Mouse (Mus musculus) limb, embryonic 14.5 days (tissue): ENCODE measurements around the gene Eps8l1. TPM values are rescaled to one million over a fixed set of nuclear protein-coding genes. Genes with fewer than 3 reads are reported as not detected.

Experiments used
- ATAC-seq: fragments of 200-750 bp; cut with Nextera tagmentation; 2 replicates; pipeline ENCODE4 v1.8.0; 2017; ENCODE audit warnings: low read depth, moderate number of reproducible peaks, moderate TSS enrichment; ENCODE audit not compliant: low FRiP score
- DNase-seq: peaks from one replicate; pipeline ENCODE4 v3.0.0-alpha.2; 2015; ENCODE audit warnings: low spot score
- H3K27ac ChIP-seq: fragments of 300-500 bp; sonication (generic); replicated peaks from 2 replicates; pipeline ENCODE4 v1.5.1; 2014; ENCODE audit warnings: low read depth, mild to moderate bottlenecking, low read length, moderate library complexity, mixed read lengths
- H3K27me3 ChIP-seq: fragments of 300-500 bp; sonication (generic); 2 replicates; pipeline ENCODE4 v1.6.1; 2014; ENCODE audit warnings: low read length, mixed read lengths; ENCODE audit not compliant: control insufficient read depth, insufficient read depth
- H3K36me3 ChIP-seq: fragments of 300-500 bp; sonication (generic); 2 replicates; pipeline ENCODE4 v1.6.1; 2014; ENCODE audit warnings: mild to moderate bottlenecking, low read length, moderate library complexity, mixed read lengths; ENCODE audit not compliant: control insufficient read depth, insufficient read depth
- H3K4me1 ChIP-seq: fragments of 300-500 bp; sonication (generic); 2 replicates; pipeline ENCODE4 v1.6.1; 2014; ENCODE audit warnings: antibody characterized with exemption, low read length, mixed read lengths; ENCODE audit not compliant: control insufficient read depth, insufficient read depth
- H3K4me2 ChIP-seq: fragments of 300-500 bp; sonication (generic); replicated peaks from 2 replicates; pipeline ENCODE4 v1.6.1; 2014; ENCODE audit warnings: low read depth, mild to moderate bottlenecking, low read length, moderate library complexity; ENCODE audit not compliant: severe bottlenecking
- H3K4me3 ChIP-seq: fragments of 300-500 bp; sonication (generic); replicated peaks from 2 replicates; pipeline ENCODE4 v1.5.1; 2014; ENCODE audit warnings: low read length
- H3K9ac ChIP-seq: fragments of 300-500 bp; sonication (generic); 2 replicates; pipeline ENCODE4 v1.6.1; 2014; ENCODE audit warnings: mild to moderate bottlenecking, low read depth, low read length, moderate library complexity; ENCODE audit not compliant: severe bottlenecking
- H3K9me3 ChIP-seq: fragments of 300-500 bp; sonication (generic); 2 replicates; pipeline ENCODE4 v1.6.1; 2016; ENCODE audit warnings: low read length; ENCODE audit not compliant: control insufficient read depth
- POLR2A ChIP-seq: fragments of 200-500 bp; IDR thresholded peaks from 2 replicates; pipeline ENCODE4 v1.8.0; 2012; ENCODE audit warnings: inconsistent platforms, mild to moderate bottlenecking, moderate library complexity, borderline replicate concordance; ENCODE audit not compliant: insufficient read depth, insufficient read length; ENCODE audit errors: extremely low read depth
- WGBS: fragments of 180-500 bp; shearing (Covaris S2); extraction: QIAGEN DNeasy Blood & Tissue Kit; methylation state at CpG from one replicate; pipeline ENCODE4 v1.1.7; 2014; 5-methylcytosine and 5-hydroxymethylcytosine counted together
- polyA plus RNA-seq, 2 experiments: library from polyadenylated mRNA; depleted of rRNA in 1 of 2; stranded (reverse) in 1 of 2; unstranded in 1 of 2; fragments of >200 nt; fragmentation: Nextera tagmentation in 1 of 2; extraction: Ambion mirVana in 1 of 2; gene quantifications; 2 replicates each; pipeline versions ENCODE4 v1.2.1 to v1.2.3; 2012 to 2014

The Eps8l1 gene
- polyA plus RNA-seq, 2 experiments = 1.9 to 6.9 TPM

DNA sequence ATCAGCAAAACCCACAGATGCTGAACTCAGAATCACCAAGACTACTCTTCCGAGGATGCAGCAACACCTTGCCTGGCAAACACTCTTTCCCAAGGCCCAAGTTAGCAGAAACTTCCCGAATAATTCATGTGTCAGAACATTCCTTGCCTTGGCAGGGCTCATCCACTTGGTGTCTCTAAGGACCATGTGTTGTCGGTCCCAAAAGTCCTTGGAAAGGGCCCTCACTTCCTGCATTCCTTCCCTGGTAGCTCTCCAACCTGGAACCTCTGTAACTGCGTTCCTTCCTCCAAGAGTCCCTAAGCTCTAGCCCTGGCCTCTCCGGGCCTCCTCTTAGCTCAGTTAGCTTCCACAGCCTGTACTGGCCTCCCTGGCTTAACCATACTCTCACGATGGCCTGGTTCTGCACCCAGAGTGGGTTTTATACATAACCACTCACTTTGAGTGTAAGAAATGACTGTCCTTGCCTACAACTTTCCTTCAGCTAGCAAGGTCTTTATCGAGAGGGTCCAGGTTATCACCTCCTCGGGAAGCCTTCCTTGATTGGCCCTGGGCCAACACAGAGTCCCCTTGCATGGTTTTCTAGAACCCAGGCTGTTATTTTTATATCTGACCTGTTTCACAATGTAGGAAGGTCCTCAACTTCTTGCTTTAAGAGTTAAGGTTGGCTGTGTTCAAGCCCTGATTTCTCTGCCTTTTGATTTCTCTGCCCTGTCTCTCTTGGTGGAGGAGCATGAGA, 51.2 kb downstream of the Eps8l1 start:
- H3K4me2 ChIP-seq = no peak overlapping the region
- peaks cover 5% of the 10 kb centered on the region; the same call in 1 of the 2 replicates for H3K4me1 ChIP-seq
- no peak overlapping the region for H3K9ac ChIP-seq
- H3K9me3 ChIP-seq = no peaks in the 10 kb centered on the region
- DNase-seq (no peak), ATAC-seq (no peak)
- no peaks in the 10 kb centered on the region for H3K27me3 ChIP-seq
- no peak overlapping the region for H3K4me3 ChIP-seq
- H3K27ac ChIP-seq = no peak overlapping the region
- no peaks in the 10 kb centered on the region for H3K36me3 ChIP-seq
- 73% methylated on average over 8 of the region's 8 CpGs for WGBS
- no peak for TF ChIP-seq POLR2A

DNA sequence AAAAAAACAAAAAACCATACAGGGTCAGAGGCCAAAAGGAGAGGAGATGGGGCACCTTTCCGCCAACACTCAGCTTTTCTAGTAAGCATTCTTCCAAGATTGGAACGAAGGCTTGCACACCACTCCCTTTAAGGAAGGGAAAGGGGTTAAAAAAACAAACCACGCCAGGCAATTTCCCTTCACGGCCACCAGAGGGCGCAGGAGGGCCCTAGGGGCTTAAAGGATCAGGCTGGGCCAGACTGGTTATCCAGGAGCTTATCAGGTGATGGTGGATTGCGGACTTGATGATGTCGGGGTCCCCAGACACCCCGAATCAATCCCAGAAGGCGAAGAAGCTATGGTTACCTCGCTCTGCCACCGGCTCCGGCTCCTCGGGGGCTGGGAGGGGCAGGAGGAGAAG, 52.8 kb downstream of the Eps8l1 start:
- no peak for TF ChIP-seq POLR2A
- Histone ChIP-seq H3K36me3 (no peaks in the 10 kb centered on the region), H3K4me1 (peaks cover 5% of the 10 kb centered on the region; the same call in 1 of the 2 replicates), H3K27me3 (no peaks in the 10 kb centered on the region), H3K27ac (no peak overlapping the region), H3K9ac (no peak overlapping the region), H3K4me3 (no peak overlapping the region), H3K4me2 (0 out of 2 replicates have a peak overlapping the region, but pooled peaks have one; percentile 11), H3K9me3 (no peaks in the 10 kb centered on the region)
- 31% methylated on average over 13 of the region's 13 CpGs for WGBS
- ATAC-seq (no peak), DNase-seq (peak; percentile 32)

DNA sequence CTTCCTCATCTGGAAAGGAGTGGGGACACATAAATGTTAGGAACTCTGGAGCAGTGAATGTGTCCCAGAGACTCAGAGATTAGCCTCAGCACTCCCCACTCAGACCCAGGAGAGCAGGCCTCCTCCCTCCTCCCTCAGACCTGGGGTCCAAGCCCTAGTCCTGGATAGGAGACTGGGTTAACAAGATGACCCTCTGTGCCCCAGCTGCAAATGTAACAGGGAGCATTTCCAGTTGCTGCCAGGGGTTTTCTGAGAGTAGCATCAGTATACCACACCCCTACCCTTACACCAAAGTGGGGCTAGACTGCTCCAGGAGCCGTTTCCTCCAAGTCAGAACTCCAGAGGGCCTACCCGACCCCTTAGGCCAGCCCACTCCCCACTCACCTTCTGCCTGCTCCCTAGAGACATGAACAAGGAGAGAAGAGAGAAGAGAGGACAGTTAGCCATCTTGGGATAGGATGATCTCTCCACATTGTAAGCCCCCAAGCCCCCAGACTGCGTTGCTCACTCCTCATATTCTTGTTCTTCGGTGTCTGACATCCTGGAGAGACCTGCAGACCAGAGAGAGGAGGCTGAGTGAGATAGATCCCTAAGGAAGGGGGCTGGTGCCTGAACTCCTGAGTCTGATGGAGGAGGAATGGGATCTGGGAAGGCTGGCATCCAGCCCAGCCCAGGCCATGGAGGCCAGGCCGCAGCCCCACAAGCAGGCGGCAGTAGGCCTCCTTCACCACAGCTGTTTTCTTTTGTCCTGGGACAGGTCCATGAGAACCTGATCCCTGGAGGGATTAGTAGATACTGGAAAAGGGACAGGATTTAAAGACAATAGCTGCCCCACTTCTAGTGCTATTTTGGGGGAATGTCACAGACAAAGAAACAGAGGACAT, 53.6 kb downstream of the Eps8l1 start:
- ATAC-seq = peak; percentile 56
- DNase-seq = peak; percentile 61
- no peaks in the 10 kb centered on the region for H3K27me3 ChIP-seq
- peak overlapping the region; percentile 33; the same call in 1 of the 2 replicates for H3K27ac ChIP-seq
- H3K4me3 ChIP-seq = peak overlapping the region; percentile 15
- peak overlapping the region; percentile 36 for H3K9ac ChIP-seq
- H3K9me3 ChIP-seq = no peaks in the 10 kb centered on the region
- H3K4me2 ChIP-seq = 0 out of 2 replicates have a peak overlapping the region, but pooled peaks have one; percentile 11
- H3K36me3 ChIP-seq = no peaks in the 10 kb centered on the region
- TF ChIP-seq POLR2A = no peak
- 56% methylated on average over 6 of the region's 6 CpGs for WGBS
- H3K4me1 ChIP-seq = peaks cover 5% of the 10 kb centered on the region; the same call in 1 of the 2 replicates

DNA sequence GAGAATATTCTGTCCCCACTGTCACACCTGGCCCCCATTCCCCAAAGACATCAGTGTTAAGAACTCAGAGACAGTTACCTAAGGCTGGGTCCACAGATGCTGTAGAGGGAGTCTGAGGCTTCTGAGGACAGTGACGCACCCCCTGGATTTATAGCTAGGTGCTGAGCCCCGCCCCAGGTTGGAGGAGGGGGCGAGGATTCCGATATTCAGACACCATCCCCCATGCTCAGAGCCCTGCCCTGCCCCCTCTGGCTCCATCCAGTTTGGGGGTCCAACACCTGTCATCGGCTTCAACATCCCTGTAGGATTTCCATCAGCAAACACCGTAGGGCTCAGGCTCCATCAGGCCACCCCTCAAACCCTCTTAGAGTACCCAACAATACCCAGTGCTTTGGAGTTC, 55.4 kb downstream of the Eps8l1 start:
- H3K4me1 ChIP-seq = 0 out of 2 replicates have a peak, but pooled peaks cover 6% of the 10 kb centered on the region
- peak; percentile 53 for ATAC-seq
- no peaks in the 10 kb centered on the region for H3K27me3 ChIP-seq
- H3K9me3 ChIP-seq = no peaks in the 10 kb centered on the region
- peak overlapping the region; percentile 11; the same call in 1 of the 2 replicates for H3K4me3 ChIP-seq
- TF ChIP-seq POLR2A = no peak
- no peak overlapping the region for H3K4me2 ChIP-seq
- no peak for DNase-seq
- no peaks in the 10 kb centered on the region for H3K36me3 ChIP-seq
- 39% methylated on average over 6 of the region's 6 CpGs for WGBS
- no peak overlapping the region for H3K27ac ChIP-seq
- H3K9ac ChIP-seq = no peak overlapping the region
